In genomic region chr19:7020224-7020641, GRCm38 (mm10) we compare ENCODE assay signal across 8 mouse cellular contexts. TPM values are rescaled to one million over a fixed set of nuclear protein-coding genes. Genes with fewer than 3 reads are reported as not detected.
DNase-seq lines count a peak whose midpoint lies in the region; ATAC-seq lines count a peak whose summit lies in the region.

No protein-coding gene starts in this region.

- WGBS in forebrain, embryonic 12.5 days: 52% methylated on average over 3 of the region's 3 CpGs
- 53% methylated on average over 3 of the region's 3 CpGs for WGBS in forebrain, embryonic 10.5 days
- WGBS in embryonic facial prominence, embryonic 11.5 days: 58% methylated on average over 3 of the region's 3 CpGs
- 49% methylated on average over 3 of the region's 3 CpGs for WGBS in hindbrain, embryonic 16.5 days
- WGBS in liver, embryonic 12.5 days (ENCODE audit: insufficient replicate concordance): 21% methylated on average over 3 of the region's 3 CpGs

- no peak overlapping the region for H3K4me2 ChIP-seq in forebrain, embryonic 12.5 days
- no peak overlapping the region for H3K4me2 ChIP-seq in embryonic facial prominence, embryonic 11.5 days (ENCODE audit: low read depth, low read length)
- H3K4me2 ChIP-seq in hindbrain, embryonic 16.5 days (ENCODE audit: low read length): no peak overlapping the region
- H3K4me2 ChIP-seq in liver, embryonic 12.5 days: peak overlapping the region; percentile 81

- no peaks in the 10 kb centered on the region for H3K27me3 ChIP-seq in forebrain, embryonic 12.5 days
- no peaks in the 10 kb centered on the region for H3K27me3 ChIP-seq in forebrain, embryonic 10.5 days (ENCODE audit: poor library complexity, severe bottlenecking)
- H3K27me3 ChIP-seq in embryonic facial prominence, embryonic 11.5 days (ENCODE audit: control insufficient read depth, insufficient read depth, low read length): no peaks in the 10 kb centered on the region
- no peaks in the 10 kb centered on the region for H3K27me3 ChIP-seq in hindbrain, embryonic 16.5 days (replicated peaks; ENCODE audit: control insufficient read depth, insufficient read depth, low read length)
- no peaks in the 10 kb centered on the region for H3K27me3 ChIP-seq in liver, embryonic 12.5 days (replicated peaks)

- no peak overlapping the region for H3K4me3 ChIP-seq in forebrain, embryonic 12.5 days (replicated peaks)
- H3K4me3 ChIP-seq in forebrain, embryonic 10.5 days: no peak overlapping the region
- no peak overlapping the region for H3K4me3 ChIP-seq in embryonic facial prominence, embryonic 11.5 days (ENCODE audit: low read depth, low read length)
- H3K4me3 ChIP-seq in hindbrain, embryonic 16.5 days (ENCODE audit: low read length): no peak overlapping the region
- peak overlapping the region; percentile 66; the same call in 1 of the 2 replicates for H3K4me3 ChIP-seq in liver, embryonic 12.5 days

- 0 out of 2 replicates have a peak overlapping the region, but pooled peaks have one; percentile 0 for H3K27ac ChIP-seq in forebrain, embryonic 12.5 days
- H3K27ac ChIP-seq in forebrain, embryonic 10.5 days: no peak overlapping the region
- H3K27ac ChIP-seq in embryonic facial prominence, embryonic 11.5 days (replicated peaks; ENCODE audit: low read depth, low read length): no peak overlapping the region
- no peak overlapping the region for H3K27ac ChIP-seq in hindbrain, embryonic 16.5 days (ENCODE audit: low read depth, low read length)
- H3K27ac ChIP-seq in liver, embryonic 12.5 days: peak overlapping the region; percentile 96

- no peak for DNase-seq in forebrain, embryonic 10.5 days (ENCODE audit: extremely low spot score, low spot score)
- peak; percentile 77 for DNase-seq in adrenal gland, adult 2 months
- DNase-seq in embryonic facial prominence, embryonic 11.5 days (ENCODE audit: low spot score): peak; percentile 49
- peak; percentile 41 for DNase-seq in neural tube, embryonic 10.5 days (ENCODE audit: extremely low spot score, low spot score)
- peak; percentile 75 to 77 for DNase-seq in thymus, postnatal 36 days

- H3K9me3 ChIP-seq in forebrain, embryonic 12.5 days: no peaks in the 10 kb centered on the region
- no peaks in the 10 kb centered on the region for H3K9me3 ChIP-seq in forebrain, embryonic 10.5 days
- H3K9me3 ChIP-seq in embryonic facial prominence, embryonic 11.5 days (replicated peaks; ENCODE audit: control insufficient read depth, low read length): no peaks in the 10 kb centered on the region
- no peaks in the 10 kb centered on the region for H3K9me3 ChIP-seq in hindbrain, embryonic 16.5 days (ENCODE audit: control insufficient read depth, low read length)
- no peaks in the 10 kb centered on the region for H3K9me3 ChIP-seq in liver, embryonic 12.5 days (replicated peaks)

- no peak for ATAC-seq in forebrain, embryonic 12.5 days (ENCODE audit: low FRiP score)
- ATAC-seq in embryonic facial prominence, embryonic 11.5 days (replicated peaks; ENCODE audit: insufficient number of reproducible peaks, low FRiP score, low TSS enrichment, low read depth): no peak
- peak; percentile 75; the same call in 1 of the 2 replicates for ATAC-seq in hindbrain, embryonic 16.5 days
- ATAC-seq in liver, embryonic 12.5 days: no peak

- H3K9ac ChIP-seq in forebrain, embryonic 12.5 days: no peak overlapping the region
- H3K9ac ChIP-seq in embryonic facial prominence, embryonic 11.5 days (replicated peaks; ENCODE audit: low read length): no peak overlapping the region
- H3K9ac ChIP-seq in hindbrain, embryonic 16.5 days (ENCODE audit: low read depth, low read length): no peak overlapping the region
- peak overlapping the region; percentile 79 for H3K9ac ChIP-seq in liver, embryonic 12.5 days

- H3K4me1 ChIP-seq in forebrain, embryonic 12.5 days: no peaks in the 10 kb centered on the region
- no peaks in the 10 kb centered on the region for H3K4me1 ChIP-seq in forebrain, embryonic 10.5 days
- H3K4me1 ChIP-seq in embryonic facial prominence, embryonic 11.5 days (ENCODE audit: control insufficient read depth, insufficient read depth, low read length): no peaks in the 10 kb centered on the region
- H3K4me1 ChIP-seq in hindbrain, embryonic 16.5 days (ENCODE audit: control insufficient read depth, insufficient read depth, low read depth, low read length): no peaks in the 10 kb centered on the region
- H3K4me1 ChIP-seq in liver, embryonic 12.5 days: peaks cover 43% of the 10 kb centered on the region

- peaks cover 82% of the 10 kb centered on the region for H3K36me3 ChIP-seq in forebrain, embryonic 12.5 days (replicated peaks)
- peaks cover 95% of the 10 kb centered on the region for H3K36me3 ChIP-seq in forebrain, embryonic 10.5 days (replicated peaks)
- H3K36me3 ChIP-seq in embryonic facial prominence, embryonic 11.5 days (replicated peaks; ENCODE audit: control insufficient read depth, insufficient read depth, low read depth, low read length): peaks cover 27% of the 10 kb centered on the region
- H3K36me3 ChIP-seq in hindbrain, embryonic 16.5 days (ENCODE audit: control insufficient read depth, insufficient read depth, low read length): peaks cover 33% of the 10 kb centered on the region
- peaks cover 88% of the 10 kb centered on the region for H3K36me3 ChIP-seq in liver, embryonic 12.5 days

RNA-seq across cellular contexts. Expression of gene Fermt3, which starts 1.0 kb away (rescaled TPM):
- 4.7 and 5.1 TPM in 2 replicates for polyA plus RNA-seq in forebrain, embryonic 12.5 days (2016; fragmentation: Nextera tagmentation; extraction: Ambion mirVana)
- 8.8 TPM in 2 replicates for polyA plus RNA-seq in forebrain, embryonic 10.5 days (2016; fragmentation: Nextera tagmentation; extraction: Ambion mirVana)
- 1 to 10 TPM; 6.7 to 7.1 TPM for total RNA-seq in adrenal gland, adult 2 months (2021)
- polyA plus RNA-seq in adrenal gland, adult 2 months (2012; rRNA removed): 10.4 and 10.8 TPM in 2 replicates
- polyA plus RNA-seq in embryonic facial prominence, embryonic 11.5 days (2014; fragmentation: Nextera tagmentation; extraction: Ambion mirVana): 6.3 and 6.6 TPM in 2 replicates
- polyA plus RNA-seq in hindbrain, embryonic 16.5 days (2015; fragmentation: Nextera tagmentation; extraction: Ambion mirVana): 4.0 and 5.7 TPM in 2 replicates
- 135 and 147 TPM in 2 replicates for polyA plus RNA-seq in liver, embryonic 12.5 days (2016; fragmentation: Nextera tagmentation; extraction: Ambion mirVana)

RNA-seq across cellular contexts. Expression of gene Stip1, which starts 19.5 kb away (rescaled TPM):
- polyA plus RNA-seq in forebrain, embryonic 12.5 days (2016; fragmentation: Nextera tagmentation; extraction: Ambion mirVana): 324 and 357 TPM in 2 replicates
- 456 and 486 TPM in 2 replicates for polyA plus RNA-seq in forebrain, embryonic 10.5 days (2016; fragmentation: Nextera tagmentation; extraction: Ambion mirVana)
- 100 to 1,000 TPM; 175 to 323 TPM for total RNA-seq in adrenal gland, adult 2 months (2021)
- polyA plus RNA-seq in adrenal gland, adult 2 months (2012; rRNA removed): 22.8 and 43.0 TPM in 2 replicates
- 400 and 412 TPM in 2 replicates for polyA plus RNA-seq in embryonic facial prominence, embryonic 11.5 days (2014; fragmentation: Nextera tagmentation; extraction: Ambion mirVana)
- 214 and 236 TPM in 2 replicates for polyA plus RNA-seq in hindbrain, embryonic 16.5 days (2015; fragmentation: Nextera tagmentation; extraction: Ambion mirVana)
- polyA plus RNA-seq in liver, embryonic 12.5 days (2016; fragmentation: Nextera tagmentation; extraction: Ambion mirVana): 218 and 230 TPM in 2 replicates

RNA-seq across cellular contexts. Expression of gene Trpt1, which starts 24.3 kb away (rescaled TPM):
- polyA plus RNA-seq in forebrain, embryonic 12.5 days (2016; fragmentation: Nextera tagmentation; extraction: Ambion mirVana): 11.9 and 13.8 TPM in 2 replicates
- polyA plus RNA-seq in forebrain, embryonic 10.5 days (2016; fragmentation: Nextera tagmentation; extraction: Ambion mirVana): 10.0 and 10.4 TPM in 2 replicates
- 10 to 100 TPM; 11.5 to 16.3 TPM for total RNA-seq in adrenal gland, adult 2 months (2021)
- 18.1 and 20.3 TPM in 2 replicates for polyA plus RNA-seq in adrenal gland, adult 2 months (2012; rRNA removed)
- polyA plus RNA-seq in embryonic facial prominence, embryonic 11.5 days (2014; fragmentation: Nextera tagmentation; extraction: Ambion mirVana): 8.0 and 11.7 TPM in 2 replicates
- polyA plus RNA-seq in hindbrain, embryonic 16.5 days (2015; fragmentation: Nextera tagmentation; extraction: Ambion mirVana): 22.7 and 25.3 TPM in 2 replicates
- 2.2 and 2.5 TPM in 2 replicates for polyA plus RNA-seq in liver, embryonic 12.5 days (2016; fragmentation: Nextera tagmentation; extraction: Ambion mirVana)

RNA-seq across cellular contexts. Expression of gene Nudt22, which starts 24.3 kb away (rescaled TPM):
- 13.6 and 16.2 TPM in 2 replicates for polyA plus RNA-seq in forebrain, embryonic 12.5 days (2016; fragmentation: Nextera tagmentation; extraction: Ambion mirVana)
- 18.4 TPM in 2 replicates for polyA plus RNA-seq in forebrain, embryonic 10.5 days (2016; fragmentation: Nextera tagmentation; extraction: Ambion mirVana)
- 10 to 100 TPM; 28.3 to 40.7 TPM for total RNA-seq in adrenal gland, adult 2 months (2021)
- polyA plus RNA-seq in adrenal gland, adult 2 months (2012; rRNA removed): 122 and 130 TPM in 2 replicates
- 19.5 and 19.6 TPM in 2 replicates for polyA plus RNA-seq in embryonic facial prominence, embryonic 11.5 days (2014; fragmentation: Nextera tagmentation; extraction: Ambion mirVana)
- polyA plus RNA-seq in hindbrain, embryonic 16.5 days (2015; fragmentation: Nextera tagmentation; extraction: Ambion mirVana): 20.6 and 21.8 TPM in 2 replicates
- polyA plus RNA-seq in liver, embryonic 12.5 days (2016; fragmentation: Nextera tagmentation; extraction: Ambion mirVana): 10.0 and 11.9 TPM in 2 replicates

RNA-seq across cellular contexts. Expression of gene Dnajc4, which starts 27.9 kb away (rescaled TPM):
- polyA plus RNA-seq in forebrain, embryonic 12.5 days (2016; fragmentation: Nextera tagmentation; extraction: Ambion mirVana): 15.0 and 18.8 TPM in 2 replicates
- polyA plus RNA-seq in forebrain, embryonic 10.5 days (2016; fragmentation: Nextera tagmentation; extraction: Ambion mirVana): 19.5 and 19.7 TPM in 2 replicates
- total RNA-seq in adrenal gland, adult 2 months (2021): 10 to 100 TPM; 42.6 to 50.7 TPM
- 43.0 and 47.5 TPM in 2 replicates for polyA plus RNA-seq in adrenal gland, adult 2 months (2012; rRNA removed)
- 16.1 and 18.0 TPM in 2 replicates for polyA plus RNA-seq in embryonic facial prominence, embryonic 11.5 days (2014; fragmentation: Nextera tagmentation; extraction: Ambion mirVana)
- 22.7 and 24.8 TPM in 2 replicates for polyA plus RNA-seq in hindbrain, embryonic 16.5 days (2015; fragmentation: Nextera tagmentation; extraction: Ambion mirVana)
- polyA plus RNA-seq in liver, embryonic 12.5 days (2016; fragmentation: Nextera tagmentation; extraction: Ambion mirVana): 12.1 and 12.7 TPM in 2 replicates

Comparison
In these comparisons a context has a peak if more than half of its experiments do, and no peak if none do; other contexts are left out.
1. H3K27ac ChIP-seq: peak in forebrain, embryonic 12.5 days (single experiment) and liver, embryonic 12.5 days (single experiment); none in forebrain, embryonic 10.5 days (single experiment), embryonic facial prominence, embryonic 11.5 days (single experiment) and hindbrain, embryonic 16.5 days (single experiment).
2. RNA of gene Fermt3, which starts 1.0 kb away (polyA plus RNA-seq): 135 to 147 TPM in liver, embryonic 12.5 days; 10.4 to 10.8 TPM in adrenal gland, adult 2 months, 8.8 TPM in forebrain, embryonic 10.5 days, 6.3 to 6.6 TPM in embryonic facial prominence, embryonic 11.5 days, 4.7 to 5.1 TPM in forebrain, embryonic 12.5 days and 4.0 to 5.7 TPM in hindbrain, embryonic 16.5 days; every median in the first group is over 10 times any median in the second.